Mouse (Mus musculus): Measurements from ENCODE around the gene Gstm1. TPM values are rescaled to one million over a fixed set of nuclear protein-coding genes. Genes with fewer than 3 reads are reported as not detected.
"Not testable (repeated sequence)": the region's sequence is repeated elsewhere in the genome, so short reads cannot be mapped to it uniquely, and the experiment has no call there.

The Gstm1 gene
- polyA plus RNA-seq, 1 experiment from 2014 or later = 25.7 TPM

GRCm38 (mm10) chr3:108022650-108023049 is 4.9 kb upstream of the Gstm1 start:
- Histone ChIP-seq H3K9me3 (ENCODE audit: control insufficient read depth, low read length) (no peaks in the 10 kb centered on the region), H3K27ac (ENCODE audit: low read depth, low read length) (no peak overlapping the region), H3K36me3 (ENCODE audit: control insufficient read depth, insufficient read depth, low read length) (no peaks in the 10 kb centered on the region), H3K4me2 (ENCODE audit: low read depth, low read length, severe bottlenecking) (no peak overlapping the region), H3K4me3 (ENCODE audit: low read depth, low read length) (no peak overlapping the region), H3K4me1 (replicated peaks; ENCODE audit: control insufficient read depth, insufficient read depth, low read length) (peaks cover 3% of the 10 kb centered on the region; the same call in 1 of the 2 replicates), H3K27me3 (ENCODE audit: control insufficient read depth, insufficient read depth, low read length) (no peaks in the 10 kb centered on the region), H3K9ac (ENCODE audit: low read length) (no peak overlapping the region)
- ATAC-seq (replicated peaks; ENCODE audit: low FRiP score) (no peak), DNase-seq (ENCODE audit: low spot score) (no peak)
- 73% methylated on average over 6 of the region's 6 CpGs for WGBS

GRCm38 (mm10) chr3:108020351-108021022 is 2.7 kb upstream of the Gstm1 start:
- not testable (repeated sequence) for H3K4me3 ChIP-seq (ENCODE audit: low read depth, low read length); H3K27me3 ChIP-seq (ENCODE audit: control insufficient read depth, insufficient read depth, low read length); DNase-seq (ENCODE audit: low spot score); H3K9me3 ChIP-seq (ENCODE audit: control insufficient read depth, low read length); H3K4me1 ChIP-seq (replicated peaks; ENCODE audit: control insufficient read depth, insufficient read depth, low read length); H3K4me2 ChIP-seq (ENCODE audit: low read depth, low read length, severe bottlenecking); H3K36me3 ChIP-seq (ENCODE audit: control insufficient read depth, insufficient read depth, low read length); H3K9ac ChIP-seq (ENCODE audit: low read length); H3K27ac ChIP-seq (ENCODE audit: low read depth, low read length); ATAC-seq (replicated peaks; ENCODE audit: low FRiP score)
- WGBS = 87% methylated on average over 11 of the region's 11 CpGs

DNA sequence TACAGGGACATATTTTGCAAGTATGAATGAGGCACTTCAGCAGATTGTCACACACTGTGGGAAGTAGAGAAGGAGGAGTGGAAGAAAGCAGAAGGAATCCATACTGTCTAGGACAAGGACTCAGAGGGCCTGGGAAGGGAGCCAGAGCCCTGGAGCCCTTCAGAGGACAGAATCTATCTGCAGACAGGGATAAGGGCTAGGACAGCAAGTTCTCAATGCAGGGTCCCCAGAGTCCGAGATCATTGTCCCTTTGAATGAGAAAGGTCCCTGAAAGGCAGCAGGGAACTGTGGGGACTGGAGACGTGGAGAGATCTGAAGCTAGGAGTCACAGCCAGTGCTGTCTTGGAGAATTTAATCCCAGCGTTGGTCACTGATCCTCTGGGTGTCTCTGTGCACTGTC is 1.5 kb upstream of the Gstm1 start:
- H3K27me3 ChIP-seq (ENCODE audit: control insufficient read depth, insufficient read depth, low read length); H3K27ac ChIP-seq (ENCODE audit: low read depth, low read length); H3K9me3 ChIP-seq (ENCODE audit: control insufficient read depth, low read length); H3K4me2 ChIP-seq (ENCODE audit: low read depth, low read length, severe bottlenecking); ATAC-seq (replicated peaks; ENCODE audit: low FRiP score); H3K36me3 ChIP-seq (ENCODE audit: control insufficient read depth, insufficient read depth, low read length); H3K9ac ChIP-seq (ENCODE audit: low read length); H3K4me1 ChIP-seq (replicated peaks; ENCODE audit: control insufficient read depth, insufficient read depth, low read length); H3K4me3 ChIP-seq (ENCODE audit: low read depth, low read length); DNase-seq (ENCODE audit: low spot score): not testable (repeated sequence)
- 59% methylated on average over 3 of the region's 3 CpGs for WGBS

DNA sequence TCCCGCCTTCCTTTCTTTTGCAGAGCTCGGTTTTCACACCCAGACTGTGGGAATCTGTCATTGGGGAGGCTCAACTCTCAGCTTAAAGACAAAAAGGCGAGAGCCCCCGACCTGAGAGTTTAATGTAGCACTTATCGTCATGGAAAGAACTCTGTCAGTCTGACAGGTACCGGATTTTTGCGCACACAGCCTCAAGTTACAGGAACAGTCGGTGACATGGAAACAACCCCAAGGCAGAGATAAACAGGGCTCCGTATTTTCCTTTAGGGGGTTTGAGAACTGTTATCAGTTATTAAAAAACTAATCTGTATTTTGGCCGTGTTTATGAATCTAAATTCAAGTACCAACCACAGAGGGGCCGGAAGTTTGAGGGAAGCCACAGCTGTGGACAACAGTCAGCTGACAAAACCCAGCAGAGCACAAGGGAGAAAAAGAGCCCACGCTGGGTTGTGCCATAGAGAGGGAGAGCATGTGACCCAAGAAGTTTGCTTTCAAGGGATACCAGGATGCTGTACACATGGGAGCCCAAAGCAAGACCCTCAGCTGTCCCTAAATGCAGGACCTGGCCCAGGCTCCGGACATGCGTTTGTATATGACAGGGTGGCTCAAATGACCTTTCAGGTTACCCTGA is 532 bp upstream of the Gstm1 start:
- no peak for ATAC-seq (replicated peaks; ENCODE audit: low FRiP score)
- H3K27ac ChIP-seq (ENCODE audit: low read depth, low read length) = no peak overlapping the region

DNA sequence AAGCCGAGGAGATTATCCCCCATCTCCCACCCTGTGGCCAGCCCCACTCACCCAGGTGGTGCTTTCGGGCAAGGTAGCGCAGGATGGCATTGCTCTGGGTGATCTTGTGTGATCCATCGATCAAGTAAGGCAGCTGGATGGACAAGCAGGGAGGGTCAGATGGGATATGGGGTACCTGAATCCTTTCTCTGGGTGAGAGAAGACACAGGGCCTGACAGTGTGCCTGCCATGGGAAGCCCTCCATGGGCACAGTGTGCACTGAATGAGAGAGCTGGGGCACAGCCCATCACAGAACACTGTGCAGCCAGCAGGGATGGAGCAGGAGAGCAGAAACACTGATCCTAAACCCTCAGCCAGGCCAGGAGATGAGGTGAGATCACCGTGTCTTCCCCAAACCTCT is 1.3 kb downstream of the Gstm1 start:
- not testable (repeated sequence) for ATAC-seq (replicated peaks; ENCODE audit: low FRiP score); H3K4me1 ChIP-seq (replicated peaks; ENCODE audit: control insufficient read depth, insufficient read depth, low read length); H3K4me3 ChIP-seq (ENCODE audit: low read depth, low read length); H3K36me3 ChIP-seq (ENCODE audit: control insufficient read depth, insufficient read depth, low read length); H3K4me2 ChIP-seq (ENCODE audit: low read depth, low read length, severe bottlenecking); H3K27ac ChIP-seq (ENCODE audit: low read depth, low read length); H3K9ac ChIP-seq (ENCODE audit: low read length); H3K9me3 ChIP-seq (ENCODE audit: control insufficient read depth, low read length); H3K27me3 ChIP-seq (ENCODE audit: control insufficient read depth, insufficient read depth, low read length); DNase-seq (ENCODE audit: low spot score)
- WGBS = 83% methylated on average over 5 of the region's 5 CpGs

More for the DNA sequence above, 532 bp upstream of the Gstm1 start:
- Histone ChIP-seq H3K27me3 (ENCODE audit: control insufficient read depth, insufficient read depth, low read length) (no peaks in the 10 kb centered on the region), H3K9me3 (ENCODE audit: control insufficient read depth, low read length) (no peaks in the 10 kb centered on the region), H3K4me1 (replicated peaks; ENCODE audit: control insufficient read depth, insufficient read depth, low read length) (peaks cover 8% of the 10 kb centered on the region), H3K4me2 (ENCODE audit: low read depth, low read length, severe bottlenecking) (peak overlapping the region; percentile 72), H3K36me3 (ENCODE audit: control insufficient read depth, insufficient read depth, low read length) (no peaks in the 10 kb centered on the region), H3K4me3 (ENCODE audit: low read depth, low read length) (peak overlapping the region; percentile 25), H3K9ac (ENCODE audit: low read length) (peak overlapping the region; percentile 43)
- no peak for DNase-seq (ENCODE audit: low spot score)
- WGBS = 34% methylated on average over 14 of the region's 14 CpGs

DNA sequence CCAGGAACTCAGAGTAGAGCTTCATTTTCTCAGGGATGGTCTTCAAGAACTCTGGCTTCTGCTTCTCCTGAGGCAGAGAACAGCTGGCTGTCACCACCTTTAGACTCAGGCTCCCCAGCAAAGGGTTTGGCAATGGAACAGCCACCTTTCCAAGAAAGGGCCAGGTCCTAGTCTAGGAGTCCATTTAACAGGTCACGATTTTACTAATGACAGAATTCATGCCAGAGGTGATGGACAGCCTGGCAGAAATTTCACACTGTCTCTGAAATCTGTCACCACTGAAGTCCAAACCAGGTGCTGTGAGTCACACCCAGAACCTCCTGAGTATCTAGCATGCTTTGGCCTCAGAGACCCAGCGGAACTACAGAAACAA is 2.8 kb downstream of the Gstm1 start:
- Histone ChIP-seq H3K9ac (ENCODE audit: low read length) (no peak overlapping the region), H3K27ac (ENCODE audit: low read depth, low read length) (no peak overlapping the region), H3K27me3 (ENCODE audit: control insufficient read depth, insufficient read depth, low read length) (no peaks in the 10 kb centered on the region), H3K9me3 (ENCODE audit: control insufficient read depth, low read length) (no peaks in the 10 kb centered on the region), H3K4me3 (ENCODE audit: low read depth, low read length) (no peak overlapping the region), H3K4me2 (ENCODE audit: low read depth, low read length, severe bottlenecking) (no peak overlapping the region), H3K4me1 (replicated peaks; ENCODE audit: control insufficient read depth, insufficient read depth, low read length) (peaks cover 8% of the 10 kb centered on the region), H3K36me3 (ENCODE audit: control insufficient read depth, insufficient read depth, low read length) (no peaks in the 10 kb centered on the region)
- WGBS = 88% methylated on average over 2 of the region's 2 CpGs
- ATAC-seq (replicated peaks; ENCODE audit: low FRiP score) (no peak), DNase-seq (ENCODE audit: low spot score) (no peak)

- peaks cover 8% of the 10 kb centered on the region for H3K4me1 ChIP-seq (replicated peaks; ENCODE audit: control insufficient read depth, insufficient read depth, low read length)
- ATAC-seq (replicated peaks; ENCODE audit: low FRiP score) (no peak), DNase-seq (ENCODE audit: low spot score) (no peak)
- no peaks in the 10 kb centered on the region for H3K9me3 ChIP-seq (ENCODE audit: control insufficient read depth, low read length)
- 88% methylated on average over 7 of the region's 8 CpGs for WGBS
- no peaks in the 10 kb centered on the region for H3K27me3 ChIP-seq (ENCODE audit: control insufficient read depth, insufficient read depth, low read length)
- no peaks in the 10 kb centered on the region for H3K36me3 ChIP-seq (ENCODE audit: control insufficient read depth, insufficient read depth, low read length)
- no peak overlapping the region for H3K4me3 ChIP-seq (ENCODE audit: low read depth, low read length)
- H3K9ac ChIP-seq (ENCODE audit: low read length) = no peak overlapping the region
- H3K27ac ChIP-seq (ENCODE audit: low read depth, low read length) = no peak overlapping the region
- H3K4me2 ChIP-seq (ENCODE audit: low read depth, low read length, severe bottlenecking) = no peak overlapping the region
Observed at GRCm38 (mm10) chr3:108014098-108014973, 3.4 kb downstream of the Gstm1 start.

DNA sequence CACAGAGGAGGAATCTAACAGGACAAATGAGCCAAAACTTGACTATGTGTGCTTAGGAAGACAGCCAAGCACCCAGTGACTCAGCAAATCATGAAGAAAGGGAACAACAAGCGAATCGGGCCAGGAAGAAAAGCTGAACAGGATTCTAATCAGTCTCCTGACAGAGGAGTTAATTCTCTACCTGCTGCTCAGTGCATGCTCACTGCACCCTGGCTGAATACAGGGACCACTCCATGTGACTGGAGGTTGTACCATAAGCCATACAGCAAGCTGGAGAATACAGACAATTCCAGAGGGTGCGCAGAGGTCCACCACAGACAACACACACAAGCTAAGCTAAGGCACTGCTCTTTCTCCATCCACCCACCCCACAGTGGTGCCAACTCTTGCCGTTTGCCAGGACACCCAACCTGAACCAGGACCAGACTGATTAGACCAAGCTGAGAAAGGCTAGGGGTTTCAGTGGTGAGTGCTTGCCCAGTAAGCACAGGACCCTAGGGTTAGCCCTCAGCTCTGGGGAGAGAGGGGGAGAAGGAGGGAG is 4.4 kb downstream of the Gstm1 start:
- 86% methylated on average over 4 of the region's 4 CpGs for WGBS
- Histone ChIP-seq H3K36me3 (ENCODE audit: control insufficient read depth, insufficient read depth, low read length) (no peaks in the 10 kb centered on the region), H3K4me1 (replicated peaks; ENCODE audit: control insufficient read depth, insufficient read depth, low read length) (peaks cover 8% of the 10 kb centered on the region), H3K9ac (ENCODE audit: low read length) (no peak overlapping the region), H3K9me3 (ENCODE audit: control insufficient read depth, low read length) (no peaks in the 10 kb centered on the region), H3K4me3 (ENCODE audit: low read depth, low read length) (no peak overlapping the region), H3K27ac (ENCODE audit: low read depth, low read length) (no peak overlapping the region), H3K4me2 (ENCODE audit: low read depth, low read length, severe bottlenecking) (no peak overlapping the region), H3K27me3 (ENCODE audit: control insufficient read depth, insufficient read depth, low read length) (no peaks in the 10 kb centered on the region)
- ATAC-seq (replicated peaks; ENCODE audit: low FRiP score) (no peak), DNase-seq (ENCODE audit: low spot score) (no peak)

All from forebrain, embryonic 11.5 days (tissue).